Mouse (Mus musculus) central nervous system, embryonic 18 days (tissue): ENCODE measurements around the gene Ttc24. TPM values are rescaled to one million over a fixed set of nuclear protein-coding genes. Genes with fewer than 3 reads are reported as not detected.

ENCODE experiments used
- polyA plus RNA-seq: library from polyadenylated mRNA; depleted of rRNA; stranded (reverse); fragments of >200 nt; gene quantifications from 2 replicates; pipeline ENCODE4 v1.2.3, GENCODE M21; 2012; rRNA removed

Gene Ttc24
- not detected in 2 replicates for polyA plus RNA-seq

DNA sequence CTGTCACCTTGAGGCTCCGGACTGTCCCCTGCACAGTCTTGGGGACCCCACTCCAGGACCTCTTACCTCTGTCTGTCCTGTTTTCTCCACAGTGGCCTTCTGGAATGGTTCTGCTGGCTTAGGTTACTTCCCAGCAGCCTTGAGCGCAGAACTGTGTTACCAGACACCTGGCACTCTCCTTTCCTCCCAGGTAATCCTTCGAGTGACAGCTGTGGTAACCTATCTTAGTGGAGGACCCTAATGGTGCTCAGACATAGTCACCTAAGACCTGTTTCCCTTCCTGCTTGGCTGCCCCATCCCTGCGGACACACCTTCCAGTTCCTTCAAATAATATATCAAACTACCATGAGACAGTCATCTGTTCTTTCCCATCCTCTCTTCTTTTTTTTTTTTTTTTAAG is at the start of gene Ttc24:
Gene Ttc24, minus strand, starts transcription at position 101 of the 400 bp plus-strand sequence.

GRCm38 (mm10) chr3:88081345-88082223 is 3.5 kb upstream of the Ttc24 start, which contains the start of gene Iqgap3:
Iqgap3 (plus strand) TSS chr3:88081971.

DNA sequence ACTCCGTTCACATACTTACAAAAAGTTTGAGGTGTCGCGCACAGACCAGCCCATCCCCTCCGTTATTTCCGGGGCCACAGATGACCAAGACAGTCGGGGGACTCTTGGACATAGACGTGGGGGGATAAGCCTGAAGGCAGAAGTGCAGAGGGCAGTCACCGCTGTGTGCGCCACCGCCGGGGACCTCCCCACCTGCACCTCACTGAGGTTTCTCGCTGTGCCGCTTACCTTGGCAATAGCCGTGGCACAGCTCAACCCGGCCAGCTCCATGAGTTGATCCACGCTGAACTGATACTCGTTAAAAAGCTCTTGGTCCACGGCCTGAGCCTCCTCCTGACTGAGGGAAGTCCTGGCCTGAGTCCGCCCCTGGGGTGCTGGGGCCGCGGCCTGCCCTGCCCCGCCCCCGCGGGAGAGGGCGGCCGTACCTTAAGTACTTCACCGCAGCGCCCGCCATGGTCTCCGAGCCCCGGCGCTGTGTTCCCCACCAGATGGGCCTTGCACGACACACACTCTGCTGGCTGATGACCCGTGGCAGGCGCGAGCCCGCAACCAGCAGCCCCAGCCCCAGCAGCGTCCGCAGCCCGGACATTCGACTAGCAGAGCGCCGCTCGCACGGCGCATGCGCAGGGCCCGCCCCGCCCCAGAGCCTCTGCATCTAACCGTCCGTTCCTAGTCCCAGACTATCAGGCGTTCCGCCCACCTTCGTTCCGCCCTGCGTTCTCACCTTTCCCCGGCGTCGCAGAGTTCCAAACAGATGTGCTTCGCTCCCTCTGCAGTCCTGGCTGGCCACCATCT is 20.0 kb downstream of the Ttc24 start, which contains the start of gene Naxe:
Gene Naxe, minus strand, starts transcription at position 594 of the 795 bp plus-strand sequence.

DNA sequence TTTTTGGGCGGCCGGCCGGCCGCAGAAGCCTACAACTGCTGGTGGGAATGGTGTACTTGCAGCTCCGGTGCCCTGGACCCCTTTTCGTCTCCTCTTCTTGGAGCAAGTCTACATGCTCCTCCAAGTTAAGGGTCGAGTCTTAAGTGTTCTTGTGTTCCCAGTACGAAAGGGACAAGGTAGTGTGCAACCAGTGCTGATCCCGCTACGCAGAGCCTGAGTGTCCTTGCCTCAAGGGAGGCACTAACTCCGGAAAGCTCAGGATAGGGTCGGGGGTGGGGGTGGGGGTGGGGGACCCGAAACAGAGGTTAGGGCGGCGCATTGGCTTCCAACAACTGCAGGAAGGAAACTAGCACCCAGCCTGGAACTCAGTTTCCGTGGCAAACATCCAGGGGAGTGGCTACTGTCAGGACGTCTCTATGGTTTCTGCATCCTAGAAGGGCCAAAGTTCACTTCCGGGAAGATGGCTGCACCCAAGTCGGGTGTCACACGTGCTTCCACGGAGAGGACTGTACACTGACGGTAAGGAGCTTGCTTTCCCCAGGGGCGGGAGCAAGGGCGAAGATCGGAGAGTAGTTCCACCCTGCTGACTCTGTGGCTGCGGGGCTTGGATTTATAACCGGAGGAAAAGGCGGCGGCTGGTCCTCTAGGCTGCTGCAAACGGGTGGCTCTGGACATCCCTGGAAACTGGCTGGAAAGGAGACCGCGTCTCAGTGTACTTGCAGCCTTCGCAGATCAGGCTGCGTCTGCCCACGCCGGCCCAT is 35.3 kb downstream of the Ttc24 start, which contains the start of gene Gpatch4:
Gene Gpatch4, plus strand, starts transcription at position 448 of the 761 bp plus-strand sequence.

GRCm38 (mm10) chr3:88027434-88028186 is 50.5 kb downstream of the Ttc24 start, which contains the start of gene Hapln2:
Hapln2 (minus strand) TSS chr3:88027583.

Other genes starting within 250 kb of the Ttc24 start
- 0.01 TPM in 1 of 2 replicates, not detected in the other for gene Sh2d2a, start 231.5 kb downstream of the Ttc24 start, polyA plus RNA-seq
- 45.4 and 48.6 TPM in 2 replicates for gene Prcc, start 192.7 kb downstream of the Ttc24 start, polyA plus RNA-seq
- 150 and 157 TPM in 2 replicates for gene Hdgf, start 172.0 kb downstream of the Ttc24 start, polyA plus RNA-seq
- 75.9 and 78.5 TPM in 2 replicates for gene Mrpl24, start 158.8 kb downstream of the Ttc24 start, polyA plus RNA-seq
- 21.5 and 21.7 TPM in 2 replicates for gene Isg20l2, start 148.0 kb downstream of the Ttc24 start, polyA plus RNA-seq
- gene Rrnad1, start 147.6 kb downstream of the Ttc24 start, polyA plus RNA-seq = 48.3 and 48.6 TPM in 2 replicates
- 13.0 and 16.9 TPM in 2 replicates for gene Crabp2, start 129.6 kb downstream of the Ttc24 start, polyA plus RNA-seq
- gene Nes, start 107.2 kb downstream of the Ttc24 start, polyA plus RNA-seq = 14.2 and 14.3 TPM in 2 replicates
- gene Bcan, start 78.1 kb downstream of the Ttc24 start, polyA plus RNA-seq = 121 and 130 TPM in 2 replicates
- 0.70 and 0.87 TPM in 2 replicates for gene Hapln2, start 50.7 kb downstream of the Ttc24 start, polyA plus RNA-seq
- 13.5 and 16.7 TPM in 2 replicates for gene Gpatch4, start 35.2 kb downstream of the Ttc24 start, polyA plus RNA-seq
- 82.0 and 87.5 TPM in 2 replicates for gene Naxe, start 19.8 kb downstream of the Ttc24 start, polyA plus RNA-seq
- gene Iqgap3, start 3.7 kb upstream of the Ttc24 start, polyA plus RNA-seq = 4.9 and 5.1 TPM in 2 replicates
- 45.6 and 57.2 TPM in 2 replicates for gene Mef2d, start 64.1 kb upstream of the Ttc24 start, polyA plus RNA-seq
- gene Rhbg, start 176.4 kb upstream of the Ttc24 start, polyA plus RNA-seq = 0.06 and 0.17 TPM in 2 replicates
- gene Gm38392, start 208.9 kb upstream of the Ttc24 start, polyA plus RNA-seq = 0.14 TPM in 1 of 2 replicates, not detected in the other
- 4.0 and 6.2 TPM in 2 replicates for gene Tsacc, start 218.7 kb upstream of the Ttc24 start, polyA plus RNA-seq
- gene Cct3, start 218.8 kb upstream of the Ttc24 start, polyA plus RNA-seq = 313 and 317 TPM in 2 replicates
- 54.1 and 56.2 TPM in 2 replicates for gene Glmp, start 246.7 kb upstream of the Ttc24 start, polyA plus RNA-seq